Mouse (Mus musculus): Measurements from ENCODE around the gene Actc1. TPM values are rescaled to one million over a fixed set of nuclear protein-coding genes. Genes with fewer than 3 reads are reported as not detected.

Gene Actc1
- polyA plus RNA-seq, 1 experiment from 2014 or later: 39.6 TPM

- ATAC-seq (replicated peaks; ENCODE audit: low FRiP score, low TSS enrichment, low read depth): no peak
- no peaks in the 10 kb centered on the region for H3K27me3 ChIP-seq (replicated peaks; ENCODE audit: control insufficient read depth, insufficient read depth, low read length)
- 58% methylated on average over 9 of the region's 9 CpGs for WGBS
- no peak overlapping the region for H3K4me2 ChIP-seq (ENCODE audit: low read length)
- H3K27ac ChIP-seq (ENCODE audit: low read depth): no peak overlapping the region
- DNase-seq (ENCODE audit: low spot score): no peak
- H3K36me3 ChIP-seq (ENCODE audit: control insufficient read depth, insufficient read depth, low read length): 0 out of 2 replicates have a peak, but pooled peaks cover 3% of the 10 kb centered on the region
- no peaks in the 10 kb centered on the region for H3K4me1 ChIP-seq (replicated peaks; ENCODE audit: control insufficient read depth, insufficient read depth, low read length)
- no peaks in the 10 kb centered on the region for H3K9me3 ChIP-seq (ENCODE audit: control insufficient read depth, low read length)
- H3K4me3 ChIP-seq (ENCODE audit: low read depth, low read length): no peak overlapping the region
- H3K9ac ChIP-seq (ENCODE audit: low read length): no peak overlapping the region
These were observed 40.2 kb upstream of the Actc1 start for GRCm38 (mm10) chr2:114093577-114093976.

DNA sequence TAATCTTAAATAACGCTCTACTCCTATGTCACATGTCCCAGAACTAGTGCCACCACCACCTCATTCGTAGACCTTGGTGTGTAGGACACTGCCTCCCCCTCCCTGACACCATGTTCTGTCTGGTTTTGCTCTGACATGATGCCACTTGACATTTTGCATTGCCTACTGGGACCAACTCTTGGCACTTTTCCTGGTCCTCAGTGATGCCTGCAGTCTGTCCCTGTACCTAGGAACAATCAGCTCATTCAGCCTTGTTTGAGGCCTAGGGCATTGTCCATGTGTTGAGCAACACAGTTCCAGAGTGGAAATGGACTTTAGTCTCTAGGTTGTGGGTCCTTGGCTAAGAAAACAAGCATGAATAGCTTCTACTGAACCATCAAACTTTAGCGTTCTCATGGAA, 36.5 kb upstream of the Actc1 start:
- Histone ChIP-seq H3K36me3 (ENCODE audit: control insufficient read depth, insufficient read depth, low read length) (no peaks in the 10 kb centered on the region), H3K4me1 (replicated peaks; ENCODE audit: control insufficient read depth, insufficient read depth, low read length) (no peaks in the 10 kb centered on the region), H3K4me3 (ENCODE audit: low read depth, low read length) (no peak overlapping the region), H3K9ac (ENCODE audit: low read length) (no peak overlapping the region), H3K27ac (ENCODE audit: low read depth) (no peak overlapping the region), H3K9me3 (ENCODE audit: control insufficient read depth, low read length) (no peaks in the 10 kb centered on the region), H3K4me2 (ENCODE audit: low read length) (no peak overlapping the region), H3K27me3 (replicated peaks; ENCODE audit: control insufficient read depth, insufficient read depth, low read length) (0 out of 2 replicates have a peak, but pooled peaks cover 3% of the 10 kb centered on the region)
- ATAC-seq (replicated peaks; ENCODE audit: low FRiP score, low TSS enrichment, low read depth) (no peak), DNase-seq (ENCODE audit: low spot score) (peak; percentile 36)
- WGBS: 91% methylated on average over 3 of the region's 3 CpGs

GRCm38 (mm10) chr2:114087271-114087670, 33.9 kb upstream of the Actc1 start:
- H3K4me1 ChIP-seq (replicated peaks; ENCODE audit: control insufficient read depth, insufficient read depth, low read length): no peaks in the 10 kb centered on the region
- DNase-seq (ENCODE audit: low spot score): no peak
- no peaks in the 10 kb centered on the region for H3K9me3 ChIP-seq (ENCODE audit: control insufficient read depth, low read length)
- H3K27ac ChIP-seq (ENCODE audit: low read depth): no peak overlapping the region
- no peak for ATAC-seq (replicated peaks; ENCODE audit: low FRiP score, low TSS enrichment, low read depth)
- no peak overlapping the region for H3K9ac ChIP-seq (ENCODE audit: low read length)
- no peaks in the 10 kb centered on the region for H3K36me3 ChIP-seq (ENCODE audit: control insufficient read depth, insufficient read depth, low read length)
- 0 out of 2 replicates have a peak, but pooled peaks cover 3% of the 10 kb centered on the region for H3K27me3 ChIP-seq (replicated peaks; ENCODE audit: control insufficient read depth, insufficient read depth, low read length)
- H3K4me3 ChIP-seq (ENCODE audit: low read depth, low read length): no peak overlapping the region
- no peak overlapping the region for H3K4me2 ChIP-seq (ENCODE audit: low read length)
- WGBS: 52% methylated on average over 1 of the region's 1 CpGs

- H3K4me2 ChIP-seq (ENCODE audit: low read length): no peak overlapping the region
- 93% methylated on average over 2 of the region's 2 CpGs for WGBS
- ATAC-seq (replicated peaks; ENCODE audit: low FRiP score, low TSS enrichment, low read depth) (no peak), DNase-seq (ENCODE audit: low spot score) (peak; percentile 13)
- H3K27ac ChIP-seq (ENCODE audit: low read depth): no peak overlapping the region
- no peaks in the 10 kb centered on the region for H3K4me1 ChIP-seq (replicated peaks; ENCODE audit: control insufficient read depth, insufficient read depth, low read length)
- H3K36me3 ChIP-seq (ENCODE audit: control insufficient read depth, insufficient read depth, low read length): no peaks in the 10 kb centered on the region
- no peak overlapping the region for H3K4me3 ChIP-seq (ENCODE audit: low read depth, low read length)
- no peaks in the 10 kb centered on the region for H3K9me3 ChIP-seq (ENCODE audit: control insufficient read depth, low read length)
- H3K27me3 ChIP-seq (replicated peaks; ENCODE audit: control insufficient read depth, insufficient read depth, low read length): no peaks in the 10 kb centered on the region
- no peak overlapping the region for H3K9ac ChIP-seq (ENCODE audit: low read length)
These were observed 18.5 kb upstream of the Actc1 start for GRCm38 (mm10) chr2:114071876-114072275.

DNA sequence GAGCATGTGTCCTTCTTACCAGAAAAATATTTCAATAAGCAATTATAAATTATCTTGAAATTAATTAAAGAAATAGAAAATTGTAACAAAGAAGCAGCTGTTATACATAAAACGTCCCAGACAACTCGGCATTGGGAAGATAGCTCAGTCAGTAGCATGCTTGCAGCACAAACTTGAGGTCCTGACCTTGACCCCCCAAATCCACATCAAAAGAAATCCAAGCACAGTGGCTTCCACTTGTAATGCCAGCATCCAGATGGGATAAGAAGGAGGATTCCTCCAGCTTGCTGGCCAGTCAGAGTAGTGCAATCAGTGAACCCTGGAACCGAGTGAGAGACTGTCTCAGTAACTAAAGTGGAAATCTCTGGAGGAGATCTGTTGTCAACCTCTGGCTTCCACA, 12.9 kb upstream of the Actc1 start:
- ATAC-seq (replicated peaks; ENCODE audit: low FRiP score, low TSS enrichment, low read depth) (no peak), DNase-seq (ENCODE audit: low spot score) (no peak)
- Histone ChIP-seq H3K4me2 (ENCODE audit: low read length) (no peak overlapping the region), H3K4me1 (replicated peaks; ENCODE audit: control insufficient read depth, insufficient read depth, low read length) (no peaks in the 10 kb centered on the region), H3K27me3 (replicated peaks; ENCODE audit: control insufficient read depth, insufficient read depth, low read length) (no peaks in the 10 kb centered on the region), H3K4me3 (ENCODE audit: low read depth, low read length) (no peak overlapping the region), H3K9me3 (ENCODE audit: control insufficient read depth, low read length) (no peaks in the 10 kb centered on the region), H3K27ac (ENCODE audit: low read depth) (no peak overlapping the region), H3K36me3 (ENCODE audit: control insufficient read depth, insufficient read depth, low read length) (no peaks in the 10 kb centered on the region), H3K9ac (ENCODE audit: low read length) (no peak overlapping the region)
- WGBS: 71% methylated on average over 3 of the region's 3 CpGs

DNA sequence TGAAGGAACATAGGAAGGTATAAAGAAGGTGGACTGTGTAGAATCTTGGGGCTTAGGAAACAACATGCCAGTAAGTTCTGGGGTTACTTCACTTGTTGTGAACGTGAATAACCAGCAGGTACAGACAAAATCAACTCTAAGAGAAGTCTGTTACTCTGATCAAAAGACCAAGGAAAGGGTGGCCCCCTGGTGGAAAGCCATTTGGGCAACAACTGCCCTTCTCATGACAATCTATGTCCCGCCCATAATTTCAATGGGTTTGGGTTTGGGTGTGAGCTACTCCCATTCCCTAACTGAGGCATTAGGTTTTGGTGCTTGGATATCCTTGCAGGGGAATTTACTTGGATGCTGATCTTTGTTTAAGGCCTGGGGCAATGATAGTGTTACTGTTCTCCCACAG, 10.7 kb upstream of the Actc1 start:
- Histone ChIP-seq H3K4me2 (ENCODE audit: low read length) (no peak overlapping the region), H3K27ac (ENCODE audit: low read depth) (no peak overlapping the region), H3K9me3 (ENCODE audit: control insufficient read depth, low read length) (no peaks in the 10 kb centered on the region), H3K4me3 (ENCODE audit: low read depth, low read length) (no peak overlapping the region), H3K4me1 (replicated peaks; ENCODE audit: control insufficient read depth, insufficient read depth, low read length) (no peaks in the 10 kb centered on the region), H3K36me3 (ENCODE audit: control insufficient read depth, insufficient read depth, low read length) (no peaks in the 10 kb centered on the region), H3K27me3 (replicated peaks; ENCODE audit: control insufficient read depth, insufficient read depth, low read length) (no peaks in the 10 kb centered on the region), H3K9ac (ENCODE audit: low read length) (no peak overlapping the region)
- 65% methylated on average over 2 of the region's 2 CpGs for WGBS
- DNase-seq (ENCODE audit: low spot score): no peak
- no peak for ATAC-seq (replicated peaks; ENCODE audit: low FRiP score, low TSS enrichment, low read depth)

- Histone ChIP-seq H3K9me3 (ENCODE audit: control insufficient read depth, low read length) (no peaks in the 10 kb centered on the region), H3K4me1 (replicated peaks; ENCODE audit: control insufficient read depth, insufficient read depth, low read length) (no peaks in the 10 kb centered on the region), H3K4me2 (ENCODE audit: low read length) (no peak overlapping the region), H3K27me3 (replicated peaks; ENCODE audit: control insufficient read depth, insufficient read depth, low read length) (no peaks in the 10 kb centered on the region), H3K4me3 (ENCODE audit: low read depth, low read length) (no peak overlapping the region), H3K36me3 (ENCODE audit: control insufficient read depth, insufficient read depth, low read length) (no peaks in the 10 kb centered on the region), H3K27ac (ENCODE audit: low read depth) (no peak overlapping the region), H3K9ac (ENCODE audit: low read length) (no peak overlapping the region)
- no peak for DNase-seq (ENCODE audit: low spot score)
- ATAC-seq (replicated peaks; ENCODE audit: low FRiP score, low TSS enrichment, low read depth): no peak
- 50% methylated on average over 6 of the region's 6 CpGs for WGBS
These were observed 6.8 kb upstream of the Actc1 start for GRCm38 (mm10) chr2:114060071-114060591.

DNA sequence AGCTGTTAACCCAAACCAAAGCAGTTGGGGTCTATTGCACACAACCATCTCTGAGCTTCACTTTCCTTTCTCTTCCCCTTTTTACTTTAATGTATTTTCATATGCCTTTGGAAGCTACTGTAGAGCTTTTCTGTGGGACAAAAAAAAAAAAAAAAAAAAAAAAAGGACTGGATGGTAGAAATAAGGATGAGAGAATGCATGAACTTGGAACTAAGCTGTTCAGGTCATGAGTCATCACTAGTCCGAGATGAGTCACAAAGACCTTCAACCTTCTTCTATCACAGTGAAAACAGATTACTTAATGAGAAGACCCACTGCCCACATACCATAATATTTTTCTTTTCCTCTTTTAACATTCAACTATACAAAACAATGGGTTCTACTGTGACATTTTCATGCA, 6.3 kb upstream of the Actc1 start:
- Histone ChIP-seq H3K4me2 (ENCODE audit: low read length) (no peak overlapping the region), H3K27me3 (replicated peaks; ENCODE audit: control insufficient read depth, insufficient read depth, low read length) (no peaks in the 10 kb centered on the region), H3K36me3 (ENCODE audit: control insufficient read depth, insufficient read depth, low read length) (no peaks in the 10 kb centered on the region), H3K27ac (ENCODE audit: low read depth) (no peak overlapping the region), H3K9me3 (ENCODE audit: control insufficient read depth, low read length) (no peaks in the 10 kb centered on the region), H3K4me3 (ENCODE audit: low read depth, low read length) (no peak overlapping the region), H3K4me1 (replicated peaks; ENCODE audit: control insufficient read depth, insufficient read depth, low read length) (no peaks in the 10 kb centered on the region), H3K9ac (ENCODE audit: low read length) (no peak overlapping the region)
- 68% methylated on average over 1 of the region's 1 CpGs for WGBS
- DNase-seq (ENCODE audit: low spot score) (no peak), ATAC-seq (replicated peaks; ENCODE audit: low FRiP score, low TSS enrichment, low read depth) (no peak)

GRCm38 (mm10) chr2:114058226-114058796, 5.0 kb upstream of the Actc1 start:
- H3K4me3 ChIP-seq (ENCODE audit: low read depth, low read length): no peak overlapping the region
- H3K4me2 ChIP-seq (ENCODE audit: low read length): no peak overlapping the region
- no peak overlapping the region for H3K27ac ChIP-seq (ENCODE audit: low read depth)
- no peak overlapping the region for H3K9ac ChIP-seq (ENCODE audit: low read length)
- no peaks in the 10 kb centered on the region for H3K27me3 ChIP-seq (replicated peaks; ENCODE audit: control insufficient read depth, insufficient read depth, low read length)
- 88% methylated on average over 10 of the region's 10 CpGs for WGBS
- DNase-seq (ENCODE audit: low spot score) (no peak), ATAC-seq (replicated peaks; ENCODE audit: low FRiP score, low TSS enrichment, low read depth) (no peak)
- H3K9me3 ChIP-seq (ENCODE audit: control insufficient read depth, low read length): no peaks in the 10 kb centered on the region
- no peaks in the 10 kb centered on the region for H3K4me1 ChIP-seq (replicated peaks; ENCODE audit: control insufficient read depth, insufficient read depth, low read length)
- no peaks in the 10 kb centered on the region for H3K36me3 ChIP-seq (ENCODE audit: control insufficient read depth, insufficient read depth, low read length)
